Mouse (Mus musculus) forebrain, embryonic 11.5 days (tissue): Measurements from ENCODE around the gene Chsy1. TPM values are rescaled to one million over a fixed set of nuclear protein-coding genes. Genes with fewer than 3 reads are reported as not detected.

Source experiments
- ATAC-seq: fragments of 200-750 bp; cut with Nextera tagmentation; replicated peaks from 2 replicates; pipeline ENCODE4 v1.8.0; 2017; ENCODE audit warnings: moderate TSS enrichment; ENCODE audit not compliant: low FRiP score
- DNase-seq: peaks from one replicate; pipeline ENCODE4 v3.0.0-alpha.2; 2017; ENCODE audit warnings: low spot score
- H3K27ac ChIP-seq: fragments of 300-500 bp; sonication (generic); 2 replicates; pipeline ENCODE4 v1.5.1; 2014; ENCODE audit warnings: low read depth, low read length
- H3K27me3 ChIP-seq: fragments of 300-500 bp; sonication (generic); 2 replicates; pipeline ENCODE4 v1.6.1; 2014; ENCODE audit warnings: mild to moderate bottlenecking, low read length, mixed read lengths; ENCODE audit not compliant: control insufficient read depth, insufficient read depth
- H3K36me3 ChIP-seq: fragments of 300-500 bp; sonication (generic); 2 replicates; pipeline ENCODE4 v1.6.1; 2014; ENCODE audit warnings: mild to moderate bottlenecking, low read length, moderate library complexity, mixed read lengths; ENCODE audit not compliant: control insufficient read depth, insufficient read depth
- H3K4me1 ChIP-seq: fragments of 300-500 bp; sonication (generic); replicated peaks from 2 replicates; pipeline ENCODE4 v1.6.1; 2014; ENCODE audit warnings: low read length, mixed read lengths; ENCODE audit not compliant: control insufficient read depth, insufficient read depth
- H3K4me2 ChIP-seq: fragments of 300-500 bp; sonication (generic); 2 replicates; pipeline ENCODE4 v1.6.1; 2014; ENCODE audit warnings: low read depth, mild to moderate bottlenecking, low read length, moderate library complexity, mixed read lengths; ENCODE audit not compliant: severe bottlenecking
- H3K4me3 ChIP-seq: fragments of 300-500 bp; sonication (generic); 2 replicates; pipeline ENCODE4 v1.5.1; 2014; ENCODE audit warnings: low read depth, low read length
- H3K9ac ChIP-seq: fragments of 300-500 bp; sonication (generic); 2 replicates; pipeline ENCODE4 v1.6.1; 2014; ENCODE audit warnings: low read length
- H3K9me3 ChIP-seq: fragments of 300-500 bp; sonication (generic); 2 replicates; pipeline ENCODE4 v1.6.1; 2016; ENCODE audit warnings: low read length, mixed read lengths; ENCODE audit not compliant: control insufficient read depth
- WGBS: fragments of 180-500 bp; shearing (Covaris S2); extraction: QIAGEN DNeasy Blood & Tissue Kit; methylation state at CpG from one replicate; pipeline ENCODE4 v1.1.7; 2014; 5-methylcytosine and 5-hydroxymethylcytosine counted together
- polyA plus RNA-seq: library from polyadenylated mRNA; unstranded; fragments of >200 nt; fragmentation: Nextera tagmentation; extraction: Ambion mirVana; gene quantifications from 2 replicates; pipeline ENCODE4 v1.2.1, GENCODE M21; 2014

Chsy1 gene
- polyA plus RNA-seq, 1 experiment from 2014 or later, result 17.7 TPM

GRCm38 (mm10) chr7:66104531-66104930 is 4.8 kb upstream of the Chsy1 start:
- peaks cover 2% of the 10 kb centered on the region; the same call in 1 of the 2 replicates for H3K27me3 ChIP-seq
- no peaks in the 10 kb centered on the region for H3K36me3 ChIP-seq
- H3K4me3 ChIP-seq, result no peak overlapping the region
- H3K27ac ChIP-seq, result no peak overlapping the region
- ATAC-seq (no peak), DNase-seq (no peak)
- no peaks in the 10 kb centered on the region; the same call in 1 of the 2 replicates for H3K4me1 ChIP-seq
- no peaks in the 10 kb centered on the region for H3K9me3 ChIP-seq
- 88% methylated on average over 5 of the region's 5 CpGs for WGBS
- H3K4me2 ChIP-seq, result no peak overlapping the region
- no peak overlapping the region for H3K9ac ChIP-seq

GRCm38 (mm10) chr7:66105771-66106170 is 3.5 kb upstream of the Chsy1 start:
- no peak for DNase-seq
- H3K36me3 ChIP-seq, result no peaks in the 10 kb centered on the region
- H3K27me3 ChIP-seq, result peaks cover 2% of the 10 kb centered on the region; the same call in 1 of the 2 replicates
- no peak overlapping the region for H3K27ac ChIP-seq
- no peak overlapping the region for H3K9ac ChIP-seq
- no peak overlapping the region for H3K4me2 ChIP-seq
- H3K9me3 ChIP-seq, result no peaks in the 10 kb centered on the region
- no peak for ATAC-seq
- no peaks in the 10 kb centered on the region; the same call in 1 of the 2 replicates for H3K4me1 ChIP-seq
- no peak overlapping the region for H3K4me3 ChIP-seq
- WGBS, result 78% methylated on average over 4 of the region's 4 CpGs

- no peak overlapping the region for H3K4me3 ChIP-seq
- no peak for DNase-seq
- WGBS, result 77% methylated on average over 7 of the region's 7 CpGs
- ATAC-seq, result no peak
- H3K27ac ChIP-seq, result no peak overlapping the region
- peaks cover 2% of the 10 kb centered on the region; the same call in 1 of the 2 replicates for H3K27me3 ChIP-seq
- no peaks in the 10 kb centered on the region for H3K36me3 ChIP-seq
- H3K9ac ChIP-seq, result no peak overlapping the region
- H3K9me3 ChIP-seq, result no peaks in the 10 kb centered on the region
- H3K4me1 ChIP-seq, result peaks cover 4% of the 10 kb centered on the region; the same call in 1 of the 2 replicates
- no peak overlapping the region for H3K4me2 ChIP-seq
These were observed 2.7 kb upstream of the Chsy1 start for GRCm38 (mm10) chr7:66106581-66107056.

- H3K4me2 ChIP-seq, result no peak overlapping the region
- no peaks in the 10 kb centered on the region for H3K9me3 ChIP-seq
- H3K4me3 ChIP-seq, result no peak overlapping the region
- ATAC-seq (no peak), DNase-seq (no peak)
- peaks cover 2% of the 10 kb centered on the region; the same call in 1 of the 2 replicates for H3K27me3 ChIP-seq
- no peak overlapping the region for H3K27ac ChIP-seq
- WGBS, result 84% methylated on average over 11 of the region's 11 CpGs
- no peak overlapping the region for H3K9ac ChIP-seq
- H3K36me3 ChIP-seq, result no peaks in the 10 kb centered on the region
- H3K4me1 ChIP-seq, result peaks cover 4% of the 10 kb centered on the region; the same call in 1 of the 2 replicates
These were observed 2.1 kb upstream of the Chsy1 start for GRCm38 (mm10) chr7:66107206-66107605.

GRCm38 (mm10) chr7:66107930-66108329 is 1.4 kb upstream of the Chsy1 start:
- no peak for ATAC-seq
- peak; percentile 55 for DNase-seq
- Histone ChIP-seq H3K27me3 (peaks cover 2% of the 10 kb centered on the region; the same call in 1 of the 2 replicates), H3K27ac (no peak overlapping the region), H3K9ac (no peak overlapping the region), H3K4me2 (no peak overlapping the region), H3K36me3 (no peaks in the 10 kb centered on the region), H3K9me3 (no peaks in the 10 kb centered on the region), H3K4me1 (peaks cover 4% of the 10 kb centered on the region; the same call in 1 of the 2 replicates), H3K4me3 (no peak overlapping the region)
- 9% methylated on average over 7 of the region's 7 CpGs for WGBS

GRCm38 (mm10) chr7:66109855-66110635 is 730 bp downstream of the Chsy1 start:
- H3K9ac ChIP-seq, result peak overlapping the region; percentile 94
- ATAC-seq (peak; percentile 53), DNase-seq (peak; percentile 79)
- H3K27ac ChIP-seq, result peak overlapping the region; percentile 89
- H3K4me3 ChIP-seq, result peak overlapping the region; percentile 90
- H3K9me3 ChIP-seq, result no peaks in the 10 kb centered on the region
- peak overlapping the region; percentile 84 for H3K4me2 ChIP-seq
- H3K36me3 ChIP-seq, result no peaks in the 10 kb centered on the region
- H3K4me1 ChIP-seq, result peaks cover 5% of the 10 kb centered on the region; the same call in 1 of the 2 replicates
- H3K27me3 ChIP-seq, result peaks cover 2% of the 10 kb centered on the region; the same call in 1 of the 2 replicates
- under 1% methylated on average over 60 of the region's 77 CpGs for WGBS

GRCm38 (mm10) chr7:66110636-66111112 is 1.4 kb downstream of the Chsy1 start:
- H3K27me3 ChIP-seq, result peaks cover 2% of the 10 kb centered on the region; the same call in 1 of the 2 replicates
- 2% methylated on average over 10 of the region's 10 CpGs for WGBS
- peak overlapping the region; percentile 90 for H3K4me3 ChIP-seq
- H3K4me2 ChIP-seq, result peak overlapping the region; percentile 84
- no peaks in the 10 kb centered on the region for H3K9me3 ChIP-seq
- peak overlapping the region; percentile 94 for H3K9ac ChIP-seq
- no peaks in the 10 kb centered on the region for H3K36me3 ChIP-seq
- ATAC-seq (no peak), DNase-seq (no peak)
- H3K4me1 ChIP-seq, result peaks cover 5% of the 10 kb centered on the region; the same call in 1 of the 2 replicates
- H3K27ac ChIP-seq, result no peak overlapping the region

GRCm38 (mm10) chr7:66111211-66111610 is 1.9 kb downstream of the Chsy1 start:
- peak overlapping the region; percentile 90 for H3K4me3 ChIP-seq
- no peak for DNase-seq
- peaks cover 5% of the 10 kb centered on the region; the same call in 1 of the 2 replicates for H3K4me1 ChIP-seq
- H3K36me3 ChIP-seq, result no peaks in the 10 kb centered on the region
- no peak overlapping the region for H3K27ac ChIP-seq
- no peak for ATAC-seq
- WGBS, result 60% methylated on average over 10 of the region's 10 CpGs
- peak overlapping the region; percentile 94 for H3K9ac ChIP-seq
- no peaks in the 10 kb centered on the region for H3K9me3 ChIP-seq
- H3K27me3 ChIP-seq, result peaks cover 2% of the 10 kb centered on the region; the same call in 1 of the 2 replicates
- H3K4me2 ChIP-seq, result peak overlapping the region; percentile 84
